Mouse (Mus musculus): ENCODE measurements at regions not wholly inside any gene's neighbourhood (a gene's known extent, or its start where the extent isn't known, plus 50 kb on each side); places are given as distances from the start of the nearest gene placed in this dataset.

GRCm38 (mm10) chr1:104424796-104425195 is 343.5 kb upstream of the Cdh20 start:
- no peak for DNase-seq

GRCm38 (mm10) chr1:104425307-104425706 is 343.0 kb upstream of the Cdh20 start:
- no peak for DNase-seq

GRCm38 (mm10) chr1:104449678-104450077 is 318.7 kb upstream of the Cdh20 start:
- no peak for DNase-seq

DNA sequence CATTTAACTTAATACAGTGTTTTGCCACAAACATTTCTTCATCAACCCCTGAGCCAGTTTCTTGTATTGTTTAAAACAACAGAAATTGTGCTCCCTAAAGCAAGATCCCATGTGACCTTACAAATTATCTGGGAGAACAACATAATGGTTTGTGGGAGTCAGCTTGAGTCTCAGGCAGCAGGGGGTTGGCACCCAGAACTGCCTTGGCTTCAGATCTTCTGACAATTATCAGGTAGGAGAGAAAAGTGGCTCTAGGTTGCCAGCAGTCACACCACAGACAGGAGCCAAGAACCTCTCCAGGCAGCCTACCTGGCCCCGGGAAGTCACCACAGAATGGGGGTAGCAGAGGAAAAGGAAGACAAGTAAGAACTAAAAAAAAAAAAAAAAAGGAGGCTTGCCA is 299.8 kb upstream of the Cdh20 start:
- DNase-seq, result no peak

DNA sequence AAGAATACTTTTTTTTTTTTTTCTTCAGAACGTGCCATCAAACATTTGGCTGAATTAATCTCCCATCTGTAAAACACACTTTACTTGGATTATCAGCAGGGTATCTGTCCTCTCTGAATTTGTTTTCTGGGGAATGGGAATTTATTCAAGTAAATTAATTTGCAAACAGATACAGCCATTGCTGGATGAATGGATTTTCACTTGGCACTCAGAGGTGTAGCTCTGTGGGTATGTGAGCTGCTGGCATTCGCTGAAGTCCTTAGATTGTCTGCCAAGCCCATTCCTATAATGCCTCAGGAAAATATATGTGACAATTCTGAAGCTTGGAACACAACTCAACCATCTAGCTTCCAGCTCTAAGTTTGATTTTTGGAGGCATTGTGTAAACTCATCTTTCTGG is 288.6 kb upstream of the Cdh20 start:
- peak in 1 of 2 experiments; percentile 1 for DNase-seq
